Mouse (Mus musculus): ENCODE results near the gene Parvg.

Parvg gene

DNA sequence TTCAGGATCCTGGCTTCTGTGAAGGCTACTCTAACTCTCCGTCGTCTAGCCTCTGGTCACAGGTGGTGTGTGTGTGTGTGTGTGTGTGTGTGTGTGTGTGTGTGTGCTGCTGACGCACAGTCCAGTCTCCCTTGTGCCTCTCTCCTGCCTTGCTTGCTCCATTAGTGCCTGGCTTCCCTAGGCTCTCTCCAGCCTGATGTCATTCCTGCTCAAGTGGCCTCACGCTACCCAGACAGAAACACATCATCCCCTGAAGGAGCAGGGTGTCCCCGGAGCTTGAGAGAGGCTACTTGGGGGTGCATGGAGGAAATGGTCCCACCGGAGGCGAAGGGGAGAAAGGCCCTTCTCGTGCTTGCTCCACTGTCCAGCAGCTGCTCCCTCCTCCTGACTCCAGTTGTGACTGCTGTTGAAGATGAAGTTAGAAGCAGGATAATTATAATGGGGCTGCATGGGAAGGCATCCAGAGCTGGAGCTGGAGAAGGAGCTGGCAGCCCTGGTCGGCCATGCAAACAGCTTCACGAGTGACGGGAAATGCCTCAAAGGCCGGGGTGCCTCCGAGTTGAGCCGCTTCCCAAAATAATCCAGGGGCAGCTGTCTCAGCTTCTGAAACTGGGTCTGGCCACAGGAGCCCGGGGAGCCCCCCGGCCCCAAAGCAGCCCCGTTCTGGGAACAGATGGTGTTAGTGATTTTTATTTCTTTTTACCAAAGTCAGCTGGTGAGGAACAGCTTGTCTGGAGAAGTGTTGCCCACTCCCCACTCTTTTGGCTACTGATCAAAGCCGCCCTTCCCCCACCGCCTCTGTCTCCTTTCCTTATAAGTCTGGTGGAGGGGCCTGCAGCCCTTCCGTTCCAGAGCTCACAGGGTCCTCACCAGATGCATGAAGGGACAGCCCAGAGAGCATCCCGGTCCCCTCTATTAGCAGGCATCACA is 28.4 kb downstream of the Parvg start:
- peak in 1 of 2 experiments; percentile 18 for DNase-seq (ENCODE audit: low spot score in 2 of 2)

- no peak for DNase-seq (ENCODE audit: low spot score in 2 of 2)
Observed at GRCm38 (mm10) chr15:84355081-84355480, 31.3 kb downstream of the Parvg start.

GRCm38 (mm10) chr15:84364746-84365145 is 40.9 kb downstream of the Parvg start:
- DNase-seq (ENCODE audit: low spot score in 2 of 2): no peak

- no peak for DNase-seq (ENCODE audit: low spot score in 2 of 2)
Observed at GRCm38 (mm10) chr15:84365675-84366381, 42.0 kb downstream of the Parvg start.

DNA sequence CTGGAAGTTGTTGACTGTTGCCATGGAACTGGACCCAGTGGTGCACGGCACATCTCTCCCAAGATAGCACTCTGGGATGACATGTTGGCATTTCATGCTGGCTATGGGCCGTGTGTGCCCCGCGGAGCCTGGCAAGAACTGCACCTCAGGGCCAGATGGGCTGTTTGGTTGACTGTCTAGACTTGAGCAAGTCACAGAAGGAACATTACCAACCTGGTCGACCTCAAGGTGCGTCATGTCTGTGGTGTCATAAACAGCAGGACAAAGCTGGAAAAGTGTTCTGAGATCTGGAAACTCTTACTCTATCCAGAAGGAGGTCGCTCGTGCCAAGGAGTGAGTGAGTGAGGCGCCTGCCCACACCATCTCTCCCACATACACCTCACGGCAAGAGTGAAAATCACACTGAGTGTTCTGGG is 42.8 kb downstream of the Parvg start:
- peak in 1 of 2 experiments; percentile 19 for DNase-seq (ENCODE audit: low spot score in 2 of 2)

GRCm38 (mm10) chr15:84367402-84367801 is 43.6 kb downstream of the Parvg start:
- DNase-seq (ENCODE audit: low spot score in 2 of 2): no peak

DNA sequence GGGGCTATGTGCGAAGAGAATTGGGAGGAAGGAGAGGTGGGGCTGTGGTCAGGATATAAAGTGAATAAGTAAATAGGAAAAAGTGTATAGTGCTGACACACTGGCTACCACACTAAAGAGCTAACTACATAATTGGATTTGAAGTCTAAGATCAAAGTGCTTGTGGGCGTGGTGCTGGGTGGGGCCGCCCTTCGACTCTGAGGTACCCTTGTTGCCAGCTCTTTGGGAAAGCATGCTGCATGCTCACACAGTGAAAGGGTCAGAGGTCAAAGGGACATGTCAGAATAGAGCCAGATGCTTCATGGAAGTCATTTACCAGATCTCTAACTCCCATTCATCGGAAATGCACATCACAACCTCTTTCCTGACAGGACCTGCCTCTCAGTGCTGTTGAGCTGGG is 49.0 kb downstream of the Parvg start:
- DNase-seq (ENCODE audit: low spot score in 2 of 2): no peak

DNA sequence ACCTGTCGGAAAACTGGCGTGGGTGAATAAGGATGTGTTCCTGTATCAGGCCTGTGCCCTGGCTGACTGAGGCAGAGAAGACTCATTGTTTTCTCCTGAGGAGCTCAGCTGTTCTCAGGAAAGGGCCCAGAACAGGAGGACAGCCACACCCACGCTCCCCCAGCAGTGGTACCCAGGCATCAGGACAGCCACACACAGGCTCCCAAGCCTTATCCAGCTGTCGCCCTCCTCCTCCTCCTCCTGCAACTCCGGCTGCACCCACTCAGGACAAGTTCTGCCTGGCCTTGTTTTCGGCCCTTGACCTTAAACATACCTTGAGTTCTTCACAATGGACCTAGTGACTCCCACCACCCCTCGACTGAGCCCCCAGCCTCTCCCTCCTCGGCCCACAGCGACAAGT is 54.9 kb downstream of the Parvg start:
- DNase-seq (ENCODE audit: low spot score in 2 of 2): no peak

- DNase-seq (ENCODE audit: low spot score in 2 of 2): no peak
Observed at GRCm38 (mm10) chr15:84380181-84380580, 56.4 kb downstream of the Parvg start.

DNA sequence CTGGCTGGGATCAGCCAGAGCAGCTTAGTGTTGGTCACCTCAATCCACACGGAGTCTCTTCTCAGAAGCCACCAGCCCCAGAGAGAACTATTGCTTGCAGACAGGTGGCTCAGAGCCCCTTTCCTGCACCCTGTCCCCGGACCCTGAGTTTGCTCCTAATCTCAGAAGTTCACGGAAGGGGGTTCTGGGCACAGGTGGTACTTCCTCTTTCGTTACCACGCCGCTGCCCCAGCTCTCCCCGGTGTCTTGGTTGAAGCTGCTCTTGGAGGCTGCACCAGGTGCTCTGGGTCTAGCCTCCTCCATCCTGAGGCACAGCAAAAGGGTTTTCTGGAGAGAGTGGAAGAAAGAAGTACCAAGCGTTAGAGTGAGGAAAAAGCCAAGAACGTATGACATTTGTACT is 60.2 kb downstream of the Parvg start:
- DNase-seq (ENCODE audit: low spot score in 2 of 2): no peak

- DNase-seq (ENCODE audit: low spot score in 2 of 2): no peak
Observed at GRCm38 (mm10) chr15:84385995-84386565, 62.3 kb downstream of the Parvg start.

GRCm38 (mm10) chr15:84388698-84389131 is 64.9 kb downstream of the Parvg start:
- DNase-seq (ENCODE audit: low spot score in 2 of 2): no peak

DNA sequence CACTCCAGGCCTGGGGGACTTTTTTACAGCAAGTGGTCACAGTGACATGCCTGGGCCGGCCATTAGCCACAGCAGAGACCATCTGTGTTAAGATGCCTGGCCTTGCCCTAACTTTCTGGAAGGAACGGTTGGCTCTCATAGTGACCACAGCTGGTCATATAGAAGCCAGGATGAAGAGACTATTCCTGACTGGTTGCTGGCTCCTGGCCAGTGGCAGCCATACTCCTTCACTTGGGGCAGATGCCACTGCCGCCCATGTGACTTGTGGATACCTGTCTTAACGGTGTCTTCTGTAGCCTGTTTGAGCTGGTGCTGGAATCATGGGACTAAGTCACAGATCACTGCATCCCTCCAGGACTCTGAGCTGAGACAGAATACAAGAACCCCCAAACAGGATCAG is 68.3 kb downstream of the Parvg start:
- DNase-seq (ENCODE audit: low spot score in 2 of 2): no peak

Data from right cerebral cortex, postnatal 36 days (tissue).